Mouse (Mus musculus) liver, embryonic 15.5 days (tissue): ENCODE results near the gene Prrt3. TPM values are rescaled to one million over a fixed set of nuclear protein-coding genes. Genes with fewer than 3 reads are reported as not detected.

Experiments used
- ATAC-seq: fragments of 200-750 bp; cut with Nextera tagmentation; 2 replicates; pipeline ENCODE4 v1.8.0; 2017; ENCODE audit warnings: moderate number of reproducible peaks, mild to moderate bottlenecking, moderate library complexity; ENCODE audit not compliant: insufficient read depth
- H3K27ac ChIP-seq: fragments of 300-500 bp; sonication (generic); replicated peaks from 2 replicates; pipeline ENCODE4 v1.5.1; 2015; ENCODE audit warnings: mild to moderate bottlenecking, inconsistent platforms
- H3K27me3 ChIP-seq: fragments of 300-500 bp; sonication (generic); 2 replicates; pipeline ENCODE4 v1.6.1; 2015; ENCODE audit warnings: mild to moderate bottlenecking, inconsistent platforms
- H3K36me3 ChIP-seq: fragments of 300-500 bp; sonication (generic); replicated peaks from 2 replicates; pipeline ENCODE4 v1.6.1; 2015; ENCODE audit warnings: moderate library complexity, mild to moderate bottlenecking, inconsistent platforms
- H3K4me1 ChIP-seq: fragments of 300-500 bp; sonication (generic); replicated peaks from 2 replicates; pipeline ENCODE4 v1.6.1; 2015; ENCODE audit warnings: inconsistent platforms
- H3K4me2 ChIP-seq: fragments of 300-500 bp; sonication (generic); 2 replicates; pipeline ENCODE4 v1.6.1; 2015; ENCODE audit warnings: moderate library complexity, mild to moderate bottlenecking, inconsistent platforms
- H3K4me3 ChIP-seq: fragments of 300-500 bp; sonication (generic); replicated peaks from 2 replicates; pipeline ENCODE4 v1.5.1; 2015; ENCODE audit warnings: mild to moderate bottlenecking, inconsistent platforms
- H3K9ac ChIP-seq: fragments of 300-500 bp; sonication (generic); 2 replicates; pipeline ENCODE4 v1.6.1; 2015; ENCODE audit warnings: moderate library complexity, mild to moderate bottlenecking, inconsistent platforms
- H3K9me3 ChIP-seq: fragments of 300-500 bp; sonication (generic); replicated peaks from 2 replicates; pipeline ENCODE4 v1.6.1; 2016; ENCODE audit warnings: inconsistent platforms
- WGBS: fragments of 180-500 bp; shearing (Covaris S2); methylation state at CpG from one replicate; pipeline ENCODE4 v1.1.7; 2015; ENCODE audit warnings: mixed read lengths; ENCODE audit not compliant: insufficient replicate concordance; 5-methylcytosine and 5-hydroxymethylcytosine counted together
- polyA plus RNA-seq: library from polyadenylated mRNA; unstranded; fragments of >200 nt; fragmentation: Nextera tagmentation; extraction: Ambion mirVana; gene quantifications from 2 replicates; pipeline ENCODE4 v1.2.1, GENCODE M21; 2015

Prrt3 gene
- polyA plus RNA-seq, 1 experiment from 2014 or later: 0.03 TPM

GRCm38 (mm10) chr6:113469432-113469831 lies 32.3 kb downstream of the Prrt3 start:
- H3K36me3 ChIP-seq: no peaks in the 10 kb centered on the region
- peak overlapping the region; percentile 45 for H3K4me3 ChIP-seq
- H3K4me1 ChIP-seq: peaks cover 23% of the 10 kb centered on the region
- peak; percentile 45 for ATAC-seq
- H3K9ac ChIP-seq: peak overlapping the region; percentile 18; the same call in 1 of the 2 replicates
- H3K27me3 ChIP-seq: peaks cover 32% of the 10 kb centered on the region
- no peaks in the 10 kb centered on the region for H3K9me3 ChIP-seq
- no peak overlapping the region for H3K27ac ChIP-seq
- 2% methylated on average over 31 of the region's 31 CpGs for WGBS
- H3K4me2 ChIP-seq: peak overlapping the region; percentile 73

GRCm38 (mm10) chr6:113469021-113469420 lies 32.7 kb downstream of the Prrt3 start:
- WGBS: 3% methylated on average over 9 of the region's 9 CpGs
- Histone ChIP-seq H3K36me3 (no peaks in the 10 kb centered on the region), H3K9me3 (no peaks in the 10 kb centered on the region), H3K4me1 (peaks cover 23% of the 10 kb centered on the region), H3K9ac (0 out of 2 replicates have a peak overlapping the region, but pooled peaks have one; percentile 18), H3K4me2 (peak overlapping the region; percentile 73), H3K27ac (no peak overlapping the region), H3K4me3 (peak overlapping the region; percentile 45), H3K27me3 (peaks cover 31% of the 10 kb centered on the region)
- ATAC-seq: 0 out of 2 replicates have a peak, but pooled peaks have one; percentile 35

GRCm38 (mm10) chr6:113468512-113468911 lies 33.2 kb downstream of the Prrt3 start:
- 60% methylated on average over 3 of the region's 3 CpGs for WGBS
- H3K9me3 ChIP-seq: no peaks in the 10 kb centered on the region
- H3K4me3 ChIP-seq: no peak overlapping the region
- no peak overlapping the region for H3K27ac ChIP-seq
- no peak for ATAC-seq
- H3K27me3 ChIP-seq: peaks cover 31% of the 10 kb centered on the region
- H3K36me3 ChIP-seq: no peaks in the 10 kb centered on the region
- H3K4me2 ChIP-seq: no peak overlapping the region
- no peak overlapping the region for H3K9ac ChIP-seq
- peaks cover 23% of the 10 kb centered on the region for H3K4me1 ChIP-seq

- 68% methylated on average over 5 of the region's 5 CpGs for WGBS
- Histone ChIP-seq H3K9me3 (no peaks in the 10 kb centered on the region), H3K4me3 (no peak overlapping the region)
Observed at GRCm38 (mm10) chr6:113465602-113466001, 36.1 kb downstream of the Prrt3 start.

GRCm38 (mm10) chr6:113464040-113464439 lies 37.7 kb downstream of the Prrt3 start:
- no peaks in the 10 kb centered on the region for H3K9me3 ChIP-seq
- ATAC-seq: no peak
- no peak overlapping the region for H3K27ac ChIP-seq
- no peaks in the 10 kb centered on the region for H3K36me3 ChIP-seq
- H3K9ac ChIP-seq: no peak overlapping the region
- no peak overlapping the region for H3K4me3 ChIP-seq
- H3K27me3 ChIP-seq: peaks cover under 1% of the 10 kb centered on the region; the same call in 1 of the 2 replicates
- WGBS: 60% methylated on average over 7 of the region's 7 CpGs
- H3K4me2 ChIP-seq: no peak overlapping the region
- H3K4me1 ChIP-seq: peaks cover 2% of the 10 kb centered on the region; the same call in 1 of the 2 replicates

More at GRCm38 (mm10) chr6:113465602-113466001, 36.1 kb downstream of the Prrt3 start:
- H3K4me2 ChIP-seq: no peak overlapping the region
- peaks cover 16% of the 10 kb centered on the region for H3K27me3 ChIP-seq
- H3K9ac ChIP-seq: no peak overlapping the region
- peaks cover 12% of the 10 kb centered on the region for H3K4me1 ChIP-seq
- no peak overlapping the region for H3K27ac ChIP-seq
- no peaks in the 10 kb centered on the region for H3K36me3 ChIP-seq
- ATAC-seq: no peak

- no peak overlapping the region for H3K4me3 ChIP-seq
- H3K4me2 ChIP-seq: no peak overlapping the region
- H3K4me1 ChIP-seq: no peaks in the 10 kb centered on the region
- WGBS: 53% methylated on average over 10 of the region's 10 CpGs
- H3K9me3 ChIP-seq: no peaks in the 10 kb centered on the region
- H3K27ac ChIP-seq: no peak overlapping the region
- no peaks in the 10 kb centered on the region for H3K36me3 ChIP-seq
- no peak overlapping the region for H3K9ac ChIP-seq
- H3K27me3 ChIP-seq: peaks cover 6% of the 10 kb centered on the region; the same call in 1 of the 2 replicates
- no peak for ATAC-seq
Observed at GRCm38 (mm10) chr6:113458635-113459034, 43.1 kb downstream of the Prrt3 start.

- Histone ChIP-seq H3K4me1 (no peaks in the 10 kb centered on the region), H3K36me3 (no peaks in the 10 kb centered on the region), H3K27ac (no peak within 1 kb of the TSS), H3K9ac (no peak within 1 kb of the TSS), H3K4me2 (no peak within 1 kb of the TSS), H3K27me3 (peaks cover 6% of the 10 kb centered on the region; the same call in 1 of the 2 replicates), H3K4me3 (no peak within 1 kb of the TSS), H3K9me3 (no peaks in the 10 kb centered on the region)
- ATAC-seq: no peak
- WGBS: 14% methylated on average over 10 of the region's 10 CpGs
Observed at GRCm38 (mm10) chr6:113457952-113458534, 43.7 kb downstream of the Prrt3 start, which contains the start of gene Il17re. Gene Il17re, plus strand, starts transcription at chr6:113458484.

GRCm38 (mm10) chr6:113455007-113455406 lies 46.7 kb downstream of the Prrt3 start:
- Histone ChIP-seq H3K9ac (no peak overlapping the region), H3K9me3 (no peaks in the 10 kb centered on the region), H3K27ac (no peak overlapping the region), H3K36me3 (no peaks in the 10 kb centered on the region), H3K4me1 (no peaks in the 10 kb centered on the region), H3K4me3 (no peak overlapping the region), H3K4me2 (no peak overlapping the region), H3K27me3 (peaks cover 6% of the 10 kb centered on the region; the same call in 1 of the 2 replicates)
- ATAC-seq: no peak
- 28% methylated on average over 5 of the region's 5 CpGs for WGBS

GRCm38 (mm10) chr6:113451839-113452238 lies 49.9 kb downstream of the Prrt3 start:
- no peaks in the 10 kb centered on the region for H3K9me3 ChIP-seq
- H3K36me3 ChIP-seq: peaks cover 16% of the 10 kb centered on the region
- no peak for ATAC-seq
- H3K27ac ChIP-seq: no peak overlapping the region
- H3K4me3 ChIP-seq: no peak overlapping the region
- H3K4me1 ChIP-seq: no peaks in the 10 kb centered on the region
- no peak overlapping the region for H3K9ac ChIP-seq
- WGBS: 68% methylated on average over 2 of the region's 2 CpGs
- H3K4me2 ChIP-seq: no peak overlapping the region
- H3K27me3 ChIP-seq: no peaks in the 10 kb centered on the region

GRCm38 (mm10) chr6:113447639-113448038 lies 54.1 kb downstream of the Prrt3 start:
- Histone ChIP-seq H3K27ac (no peak overlapping the region), H3K27me3 (no peaks in the 10 kb centered on the region), H3K4me1 (peaks cover 14% of the 10 kb centered on the region), H3K4me2 (no peak overlapping the region), H3K4me3 (no peak overlapping the region), H3K36me3 (peaks cover 19% of the 10 kb centered on the region), H3K9me3 (no peaks in the 10 kb centered on the region), H3K9ac (no peak overlapping the region)
- ATAC-seq: no peak
- 79% methylated on average over 4 of the region's 4 CpGs for WGBS

- ATAC-seq: no peak
- no peaks in the 10 kb centered on the region for H3K9me3 ChIP-seq
- no peak overlapping the region for H3K4me2 ChIP-seq
- WGBS: 75% methylated on average over 7 of the region's 8 CpGs
- no peak overlapping the region for H3K4me3 ChIP-seq
- H3K27me3 ChIP-seq: no peaks in the 10 kb centered on the region
- peaks cover 19% of the 10 kb centered on the region for H3K36me3 ChIP-seq
- H3K27ac ChIP-seq: no peak overlapping the region
- no peak overlapping the region for H3K9ac ChIP-seq
- H3K4me1 ChIP-seq: peaks cover 27% of the 10 kb centered on the region
Observed at GRCm38 (mm10) chr6:113444207-113444965, 57.3 kb downstream of the Prrt3 start.
